In genomic region chr4:146058646-146059045, GRCm38 (mm10) we compare ENCODE assay signal across 23 mouse cellular contexts. TPM values are rescaled to one million over a fixed set of nuclear protein-coding genes. Genes with fewer than 3 reads are reported as not detected.
"Had no signal": no experiment of that assay in that cellular context is flagged by ENCODE, and none has a peak within 500 bp of the region (broad histone marks: within the 10 kb centered on the region; RNA-seq: fewer than 3 reads in every experiment).

No protein-coding gene starts in this region.

RNA-seq across cellular contexts. Expression of gene Zfp987, which starts 38.5 kb away (rescaled TPM):
- total RNA-seq: gastrocnemius, adult 18-20 months; gastrocnemius, adult 8-10 months; gastrocnemius, postnatal 25 days; gastrocnemius, postnatal 4 days; heart, adult 2 months; heart, postnatal 10 days; heart, postnatal 25 days; heart, postnatal 4 days; layer of hippocampus, adult 18-20 months; layer of hippocampus, adult 8-10 months; layer of hippocampus, postnatal 14 days; layer of hippocampus, postnatal 36 days; left cerebral cortex, adult 18-20 months; left cerebral cortex, adult 8-10 months; left cerebral cortex, postnatal 25 days; liver, adult 2 months had no signal
- polyA plus RNA-seq: heart, adult 2 months; heart, embryonic 12.5 days; heart, embryonic 14.5 days; hindbrain, embryonic 10.5 days; hindbrain, embryonic 12.5 days; hindbrain, embryonic 16.5 days; kidney, embryonic 16.5 days; large intestine, adult 2 months; liver, adult 2 months had no signal
